Mouse (Mus musculus): Measurements from ENCODE around the gene Pigf. TPM values are rescaled to one million over a fixed set of nuclear protein-coding genes. Genes with fewer than 3 reads are reported as not detected.

Gene Pigf
- polyA plus RNA-seq, 1 experiment = not detected

DNA sequence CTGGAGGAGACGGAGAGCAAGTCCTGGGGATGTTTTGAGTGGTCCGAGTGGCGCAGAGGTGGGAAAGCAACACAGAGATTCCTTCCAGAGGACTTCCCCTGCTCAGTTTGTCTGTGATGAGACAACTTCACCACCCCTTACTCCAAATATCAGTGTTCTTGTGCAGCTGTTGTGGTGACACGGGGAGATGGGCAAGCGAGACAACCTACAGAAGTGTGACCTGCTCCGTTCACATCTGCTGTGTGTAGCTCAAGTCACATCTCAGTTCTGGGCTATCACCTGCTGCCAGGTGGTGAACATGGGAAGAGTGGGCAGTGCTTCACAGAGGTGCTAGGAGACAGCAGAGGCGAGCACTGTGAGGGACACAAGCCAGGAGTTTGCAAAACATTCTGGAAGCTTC is 31.6 kb upstream of the Pigf start:
- H3K4me3 ChIP-seq (ENCODE audit: insufficient read depth, low read depth, low read length) = no peak overlapping the region

DNA sequence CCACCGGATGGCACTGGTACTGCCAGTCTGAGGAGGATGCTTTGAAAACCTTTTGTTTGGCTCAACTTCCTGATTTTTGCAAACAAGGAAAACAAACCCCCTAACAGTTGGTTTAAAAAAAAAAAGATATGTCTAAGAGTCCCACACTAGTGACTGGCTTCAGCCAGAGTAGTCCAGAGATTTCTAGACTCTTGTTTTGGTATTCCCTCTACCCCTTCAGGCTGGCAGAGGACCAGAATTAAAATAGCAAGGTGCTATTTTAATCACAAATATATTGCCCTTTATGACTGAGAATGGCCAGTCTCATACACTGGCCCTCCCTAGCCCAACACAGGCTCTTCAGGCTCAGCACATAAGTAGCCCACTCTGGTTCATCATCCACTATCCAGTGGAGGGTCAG is 30.5 kb upstream of the Pigf start:
- WGBS = 48% methylated on average over 1 of the region's 1 CpGs
- H3K27ac ChIP-seq (ENCODE audit: insufficient read depth, low read depth, low read length) = no peak overlapping the region

More for the DNA sequence above, 31.6 kb upstream of the Pigf start:
- 97% methylated on average over 7 of the region's 7 CpGs for WGBS
- no peak overlapping the region for H3K27ac ChIP-seq (ENCODE audit: insufficient read depth, low read depth, low read length)
- H3K4me1 ChIP-seq (ENCODE audit: control insufficient read depth, insufficient read depth, low read length) = peaks cover 7% of the 10 kb centered on the region; the same call in 1 of the 2 replicates
- TF ChIP-seq POLR2A (IDR thresholded peaks at IDR 0.05; ENCODE audit: insufficient read depth, low read depth, low read length) (no peak), CTCF (IDR thresholded peaks at IDR 0.05; ENCODE audit: insufficient read depth, low read depth, low read length) (no peak)

DNA sequence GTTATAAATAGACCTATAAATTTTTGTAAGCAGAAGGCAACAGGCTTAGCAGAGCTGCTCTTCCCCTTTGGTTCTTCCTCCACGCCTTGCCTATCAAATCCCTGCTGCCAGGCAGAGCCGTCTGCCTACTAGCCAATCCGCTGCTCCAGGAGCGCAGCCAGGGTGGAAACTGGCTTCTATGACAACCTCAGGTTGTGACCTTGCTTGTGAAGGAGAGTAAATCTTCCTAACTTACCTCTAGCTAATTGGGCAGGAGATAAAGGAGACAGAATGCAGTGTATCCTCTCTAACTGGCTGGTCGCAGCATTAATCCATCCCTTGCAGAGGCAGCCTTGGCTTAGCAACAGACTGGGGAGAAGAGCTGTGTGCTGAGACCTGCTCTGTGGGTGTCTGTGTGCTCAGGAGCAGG is 29.8 kb upstream of the Pigf start:
- H3K4me1 ChIP-seq (ENCODE audit: control insufficient read depth, insufficient read depth, low read length) = peaks cover 14% of the 10 kb centered on the region
- no peak overlapping the region for H3K4me3 ChIP-seq (ENCODE audit: insufficient read depth, low read depth, low read length)
- 43% methylated on average over 5 of the region's 5 CpGs for WGBS
- TF ChIP-seq CTCF (IDR thresholded peaks at IDR 0.05; ENCODE audit: insufficient read depth, low read depth, low read length) = no peak
- H3K27ac ChIP-seq (ENCODE audit: insufficient read depth, low read depth, low read length) = no peak overlapping the region

More for the DNA sequence above, 30.5 kb upstream of the Pigf start:
- TF ChIP-seq POLR2A (IDR thresholded peaks at IDR 0.05; ENCODE audit: insufficient read depth, low read depth, low read length) (no peak), CTCF (IDR thresholded peaks at IDR 0.05; ENCODE audit: insufficient read depth, low read depth, low read length) (no peak)
- H3K4me3 ChIP-seq (ENCODE audit: insufficient read depth, low read depth, low read length) = no peak overlapping the region
- peaks cover 9% of the 10 kb centered on the region for H3K4me1 ChIP-seq (ENCODE audit: control insufficient read depth, insufficient read depth, low read length)

DNA sequence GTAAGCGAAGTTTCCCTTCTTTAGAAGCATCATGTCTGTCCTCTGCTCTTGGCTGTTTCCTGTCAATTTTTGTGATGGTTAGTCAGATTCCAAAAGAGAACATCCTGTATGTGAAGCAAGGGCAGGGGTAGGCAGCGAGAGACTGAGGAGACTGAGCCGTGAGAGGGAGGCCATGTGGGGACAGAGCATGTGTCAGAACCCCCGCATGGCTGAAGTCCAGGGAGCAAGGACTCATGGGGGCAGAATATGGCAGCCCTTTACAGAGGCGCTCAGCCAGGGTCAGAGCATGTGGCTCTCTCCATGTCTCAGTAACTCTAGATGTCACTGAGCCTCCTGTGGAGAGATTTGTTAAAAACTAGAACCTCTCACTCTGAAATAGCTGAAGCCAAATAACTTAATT is 28.7 kb upstream of the Pigf start:
- H3K4me3 ChIP-seq (ENCODE audit: insufficient read depth, low read depth, low read length) = no peak overlapping the region
- peaks cover 18% of the 10 kb centered on the region for H3K4me1 ChIP-seq (ENCODE audit: control insufficient read depth, insufficient read depth, low read length)
- TF ChIP-seq POLR2A (IDR thresholded peaks at IDR 0.05; ENCODE audit: insufficient read depth, low read depth, low read length) (no peak), CTCF (IDR thresholded peaks at IDR 0.05; ENCODE audit: insufficient read depth, low read depth, low read length) (no peak)
- no peak overlapping the region for H3K27ac ChIP-seq (ENCODE audit: insufficient read depth, low read depth, low read length)
- WGBS = 88% methylated on average over 5 of the region's 5 CpGs

DNA sequence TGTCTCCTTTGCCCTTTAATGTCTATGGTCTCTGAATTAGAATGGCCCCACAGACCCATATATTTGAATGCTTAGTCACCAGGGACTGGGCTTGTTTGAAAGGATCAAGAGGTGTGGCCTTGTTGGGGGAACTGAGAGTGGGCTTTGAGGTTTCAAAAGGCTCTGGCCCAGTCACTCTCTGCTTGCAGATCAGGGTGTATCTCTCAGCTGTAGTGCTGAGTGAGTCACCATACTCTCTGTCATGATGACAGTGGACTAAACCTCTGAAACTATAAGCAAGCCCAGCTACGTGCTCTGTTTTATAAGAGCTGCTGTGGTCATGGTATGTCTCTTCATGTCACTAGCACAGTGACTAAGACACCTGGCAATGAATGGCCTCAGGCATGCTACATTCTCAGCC is 27.2 kb upstream of the Pigf start:
- Histone ChIP-seq H3K27ac (ENCODE audit: insufficient read depth, low read depth, low read length) (no peak overlapping the region), H3K4me3 (ENCODE audit: insufficient read depth, low read depth, low read length) (no peak overlapping the region), H3K4me1 (ENCODE audit: control insufficient read depth, insufficient read depth, low read length) (peaks cover 22% of the 10 kb centered on the region)
- TF ChIP-seq CTCF (IDR thresholded peaks at IDR 0.05; ENCODE audit: insufficient read depth, low read depth, low read length) (no peak), POLR2A (IDR thresholded peaks at IDR 0.05; ENCODE audit: insufficient read depth, low read depth, low read length) (no peak)
- WGBS = 74% methylated on average over 1 of the region's 1 CpGs

DNA sequence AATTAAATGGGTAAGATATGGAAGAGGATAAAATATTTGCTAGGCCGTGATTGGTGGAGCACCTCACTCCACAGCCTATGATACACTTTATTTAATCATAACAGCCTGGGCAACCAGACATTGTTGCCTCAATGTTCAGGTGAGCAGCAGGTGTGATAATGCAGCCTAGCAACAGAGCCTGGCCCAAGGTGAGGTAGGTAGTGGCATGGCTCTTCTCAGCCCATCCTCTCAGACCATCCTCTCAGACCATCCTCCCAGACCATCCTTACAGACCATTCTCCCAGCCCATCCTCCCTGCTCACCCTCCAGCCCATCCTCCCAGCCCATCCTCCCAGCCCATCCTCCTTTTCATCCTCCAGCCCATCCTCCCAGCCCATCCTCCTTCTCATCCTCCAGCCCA is 26.4 kb upstream of the Pigf start:
- Histone ChIP-seq H3K4me3 (ENCODE audit: insufficient read depth, low read depth, low read length) (no peak overlapping the region), H3K27ac (ENCODE audit: insufficient read depth, low read depth, low read length) (no peak overlapping the region), H3K4me1 (ENCODE audit: control insufficient read depth, insufficient read depth, low read length) (peaks cover 22% of the 10 kb centered on the region)
- TF ChIP-seq CTCF (IDR thresholded peaks at IDR 0.05; ENCODE audit: insufficient read depth, low read depth, low read length) = no peak
- no peak for TF ChIP-seq POLR2A (IDR thresholded peaks at IDR 0.05; ENCODE audit: insufficient read depth, low read depth, low read length)
- WGBS = 97% methylated on average over 1 of the region's 1 CpGs

DNA sequence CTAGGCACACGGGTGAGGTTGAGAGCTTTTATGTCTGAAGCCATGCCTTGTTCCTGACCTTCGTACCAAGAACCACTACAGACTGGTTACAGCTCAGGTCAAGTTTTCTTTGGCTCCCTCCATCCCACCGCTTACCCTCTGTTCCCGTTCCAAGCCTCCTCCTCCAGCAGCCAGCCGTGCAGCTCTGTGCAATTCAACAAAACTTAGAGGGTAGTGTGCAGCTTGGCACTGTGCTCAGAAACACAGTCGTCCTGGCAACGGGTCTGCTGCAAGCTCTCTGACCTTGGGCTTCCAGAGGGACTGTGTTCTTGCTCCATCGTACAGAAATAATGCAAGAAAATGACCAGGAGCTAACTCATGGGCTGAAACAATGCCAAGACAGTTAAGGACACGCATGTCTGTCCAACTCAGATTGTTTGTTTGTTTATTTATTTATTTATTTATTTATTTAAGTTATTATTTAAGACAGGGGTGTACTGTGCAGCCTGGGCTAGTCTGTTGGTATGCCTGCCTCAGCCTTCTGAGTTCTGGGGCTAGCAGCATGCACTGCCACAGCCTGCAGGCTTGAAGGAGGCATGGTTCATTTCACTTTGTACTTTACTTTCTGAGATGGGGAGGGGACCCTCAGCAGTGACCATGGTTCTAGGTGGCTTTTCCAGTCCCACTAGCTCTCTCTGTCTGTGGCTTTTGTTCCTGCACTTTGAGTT is 25.4 kb upstream of the Pigf start:
- WGBS = 12% methylated on average over 9 of the region's 9 CpGs

DNA sequence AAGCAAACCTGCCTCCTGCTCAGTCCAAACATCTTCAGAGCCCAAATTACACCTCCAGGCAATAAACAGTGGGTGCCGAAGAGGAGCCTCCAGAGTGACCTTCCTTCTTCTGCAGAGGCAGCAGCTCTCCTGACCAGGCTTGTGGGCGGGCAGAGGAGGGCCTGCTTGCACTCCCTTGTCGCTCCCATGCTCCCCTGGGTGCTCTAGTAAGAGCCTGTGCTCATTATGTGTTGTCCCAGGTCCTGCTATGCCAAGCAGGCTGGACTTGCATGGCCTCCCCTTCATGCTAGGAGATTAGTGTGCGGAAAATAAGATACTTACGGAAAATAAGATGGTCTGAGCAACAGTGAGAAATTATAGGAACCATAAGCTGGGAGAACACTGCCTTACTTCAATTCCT is 24.5 kb upstream of the Pigf start:
- no peak overlapping the region for H3K4me3 ChIP-seq (ENCODE audit: insufficient read depth, low read depth, low read length)
- 64% methylated on average over 5 of the region's 5 CpGs for WGBS
- TF ChIP-seq CTCF (IDR thresholded peaks at IDR 0.05; ENCODE audit: insufficient read depth, low read depth, low read length) (no peak), POLR2A (IDR thresholded peaks at IDR 0.05; ENCODE audit: insufficient read depth, low read depth, low read length) (no peak)
- peak overlapping the region; percentile 55; the same call in 1 of the 2 replicates for H3K27ac ChIP-seq (ENCODE audit: insufficient read depth, low read depth, low read length)
- H3K4me1 ChIP-seq (ENCODE audit: control insufficient read depth, insufficient read depth, low read length) = peaks cover 16% of the 10 kb centered on the region

More for the DNA sequence above, 25.4 kb upstream of the Pigf start:
- Histone ChIP-seq H3K4me1 (ENCODE audit: control insufficient read depth, insufficient read depth, low read length) (peaks cover 22% of the 10 kb centered on the region), H3K27ac (ENCODE audit: insufficient read depth, low read depth, low read length) (no peak overlapping the region), H3K4me3 (ENCODE audit: insufficient read depth, low read depth, low read length) (no peak overlapping the region)
- TF ChIP-seq CTCF (IDR thresholded peaks at IDR 0.05; ENCODE audit: insufficient read depth, low read depth, low read length) = no peak
- TF ChIP-seq POLR2A (IDR thresholded peaks at IDR 0.05; ENCODE audit: insufficient read depth, low read depth, low read length) = no peak

DNA sequence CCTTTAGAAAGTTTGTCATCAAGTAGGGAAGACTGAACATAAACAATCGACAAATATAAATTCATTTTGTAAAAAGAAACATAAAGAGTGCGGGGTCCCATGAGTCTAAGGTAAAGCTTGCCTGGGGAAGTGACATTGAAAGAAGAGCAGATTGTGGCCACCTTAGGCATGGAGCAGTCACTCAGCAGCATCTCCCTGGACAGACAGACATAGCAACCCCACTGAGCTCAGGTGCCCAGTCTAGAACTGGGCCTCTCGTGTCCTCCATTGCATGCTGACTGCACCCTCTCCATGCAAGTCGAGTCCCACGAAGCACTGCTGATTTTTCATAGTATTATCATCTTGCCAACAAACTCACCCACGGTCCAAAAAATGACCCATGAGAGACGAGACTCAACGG is 19.6 kb upstream of the Pigf start:
- no peak overlapping the region for H3K27ac ChIP-seq (ENCODE audit: insufficient read depth, low read depth, low read length)
- H3K4me3 ChIP-seq (ENCODE audit: insufficient read depth, low read depth, low read length) = no peak overlapping the region
- TF ChIP-seq CTCF (IDR thresholded peaks at IDR 0.05; ENCODE audit: insufficient read depth, low read depth, low read length) = no peak
- no peak for TF ChIP-seq POLR2A (IDR thresholded peaks at IDR 0.05; ENCODE audit: insufficient read depth, low read depth, low read length)
- WGBS = 83% methylated on average over 8 of the region's 8 CpGs
- peaks cover 8% of the 10 kb centered on the region for H3K4me1 ChIP-seq (ENCODE audit: control insufficient read depth, insufficient read depth, low read length)
